Mouse (Mus musculus) myocyte (in vitro differentiated cells): Measurements from ENCODE around the gene Rtn4rl1. TPM values are rescaled to one million over a fixed set of nuclear protein-coding genes. Genes with fewer than 3 reads are reported as not detected.
A peak's percentile ranks its signal among the peaks of the same experiment; 100 is the strongest.

ENCODE experiments used
- H3K27me3 ChIP-seq: one replicate; pipeline ENCODE4 v1.6.1; 2011; ENCODE audit not compliant: control insufficient read depth, insufficient read depth, insufficient read length
- H3K36me3 ChIP-seq: one replicate; pipeline ENCODE4 v1.6.1; 2011; ENCODE audit not compliant: control insufficient read depth, insufficient read depth
- H3K4me2 ChIP-seq: one replicate; pipeline ENCODE4 v1.6.1; 2011; ENCODE audit warnings: low read depth, control low read depth
- H3K4me3 ChIP-seq: one replicate; pipeline ENCODE4 v1.5.1; 2011; ENCODE audit warnings: mild to moderate bottlenecking, control low read depth, moderate library complexity
- H3K79me2 ChIP-seq: one replicate; pipeline ENCODE4 v1.6.1; 2011; ENCODE audit not compliant: control insufficient read depth, insufficient read depth
- H3ac ChIP-seq: one replicate; pipeline ENCODE4 v1.6.1; 2011; ENCODE audit not compliant: control insufficient read depth, insufficient read length
- CEBPB ChIP-seq: IDR thresholded peaks from 2 replicates; pipeline ENCODE4 v1.6.1; 2011; ENCODE audit warnings: mild to moderate bottlenecking, moderate library complexity; ENCODE audit not compliant: poor library complexity, insufficient read depth, severe bottlenecking
- E2F4 ChIP-seq: IDR thresholded peaks from one replicate; pipeline ENCODE4 v1.6.1; 2011; ENCODE audit warnings: mild to moderate bottlenecking, control low read depth, moderate library complexity; ENCODE audit not compliant: insufficient read depth
- MAX ChIP-seq: IDR thresholded peaks from one replicate; pipeline ENCODE4 v1.6.1; 2011; ENCODE audit warnings: low read depth, mild to moderate bottlenecking, control low read depth
- MYOD1 ChIP-seq, 3 experiments: IDR thresholded peaks; one replicate each; pipeline ENCODE4 v1.6.1; 2011; ENCODE audit warnings: control low read depth in 2 of 3, low read depth in 2 of 3, mild to moderate bottlenecking in 2 of 3, moderate library complexity in 1 of 3; ENCODE audit not compliant: insufficient read length in 2 of 3, control insufficient read depth in 1 of 3
- MYOG ChIP-seq, 3 experiments: IDR thresholded peaks; one replicate each; pipeline ENCODE4 v1.6.1; 2011; ENCODE audit warnings: control low read depth in 2 of 3, low read depth in 2 of 3, mild to moderate bottlenecking in 2 of 3; ENCODE audit not compliant: insufficient read length in 2 of 3, control insufficient read depth in 1 of 3, insufficient read depth in 1 of 3
- POLR2A ChIP-seq: IDR thresholded peaks from one replicate; pipeline ENCODE4 v1.6.1; 2011; ENCODE audit warnings: low read depth, mild to moderate bottlenecking, control low read depth, moderate library complexity; ENCODE audit not compliant: insufficient read length
- POLR2AphosphoS2 ChIP-seq: IDR thresholded peaks from one replicate; pipeline ENCODE4 v1.6.1; 2011; ENCODE audit warnings: low read depth, control low read depth; ENCODE audit not compliant: insufficient read length
- REST ChIP-seq: IDR thresholded peaks from one replicate; pipeline ENCODE4 v1.6.1; 2011; ENCODE audit warnings: mild to moderate bottlenecking, control low read depth, moderate library complexity; ENCODE audit not compliant: insufficient read depth, insufficient read length
- SRF ChIP-seq: IDR thresholded peaks from one replicate; pipeline ENCODE4 v1.6.1; 2011; ENCODE audit warnings: low read depth; ENCODE audit not compliant: control insufficient read depth, insufficient read length
- TCF12 ChIP-seq: IDR thresholded peaks from one replicate; pipeline ENCODE4 v1.6.1; 2011; ENCODE audit warnings: mild to moderate bottlenecking, control low read depth; ENCODE audit not compliant: poor library complexity, insufficient read depth, severe bottlenecking
- TCF3 ChIP-seq: IDR thresholded peaks from one replicate; pipeline ENCODE4 v1.6.1; 2011; ENCODE audit warnings: low read depth, control low read depth; ENCODE audit not compliant: insufficient read length
- USF1 ChIP-seq: IDR thresholded peaks from one replicate; pipeline ENCODE4 v1.6.1; 2011; ENCODE audit warnings: low read depth, mild to moderate bottlenecking, control low read depth, moderate library complexity
- polyA plus RNA-seq: library from polyadenylated mRNA; unstranded; fragments of >200 nt; fragmentation: generic; extraction: Trizol; gene quantifications from one replicate; pipeline ENCODE4 v1.2.1, GENCODE M21; 2012; ENCODE audit warnings: missing spikeins

Rtn4rl1 gene
- polyA plus RNA-seq, 1 experiment, result 0.16 TPM

GRCm38 (mm10) chr11:75166861-75167642 lies 26.5 kb upstream of the Rtn4rl1 start:
- Histone ChIP-seq H3K4me3 (no peak overlapping the region), H3K36me3 (no peaks in the 10 kb centered on the region), H3K4me2 (no peak overlapping the region), H3K79me2 (no peaks in the 10 kb centered on the region), H3ac (no peak overlapping the region), H3K27me3 (no peaks in the 10 kb centered on the region)
- TF ChIP-seq POLR2A (no peak), SRF (no peak), MYOD1 (IDR thresholded peaks at IDR 0.05; ENCODE audit: control insufficient read depth in 1 of 3, insufficient read length in 2 of 3, low read depth in 2 of 3) (no peak), TCF12 (no peak), USF1 (no peak), MYOG (IDR thresholded peaks at IDR 0.05; ENCODE audit: control insufficient read depth in 1 of 3, insufficient read depth in 1 of 3, insufficient read length in 2 of 3, low read depth in 2 of 3) (no peak), E2F4 (no peak), CEBPB (no peak), POLR2AphosphoS2 (no peak), MAX (no peak)

- Histone ChIP-seq H3K36me3 (no peaks in the 10 kb centered on the region), H3K4me2 (no peak overlapping the region), H3K27me3 (no peaks in the 10 kb centered on the region), H3K79me2 (no peaks in the 10 kb centered on the region), H3ac (no peak overlapping the region), H3K4me3 (no peak overlapping the region)
- no peak for TF ChIP-seq E2F4
- TF ChIP-seq MAX, result no peak
- no peak for TF ChIP-seq SRF
- TF ChIP-seq TCF12, result no peak
- no peak for TF ChIP-seq REST
- TF ChIP-seq USF1, result no peak
- no peak for TF ChIP-seq CEBPB
- TF ChIP-seq TCF3, result no peak
- TF ChIP-seq POLR2A, result no peak
- no peak for TF ChIP-seq MYOD1 (IDR thresholded peaks at IDR 0.05; ENCODE audit: control insufficient read depth in 1 of 3, insufficient read length in 2 of 3, low read depth in 2 of 3)
- no peak for TF ChIP-seq POLR2AphosphoS2
These were observed 25.7 kb upstream of the Rtn4rl1 start for GRCm38 (mm10) chr11:75167643-75168589.

GRCm38 (mm10) chr11:75168590-75169361 lies 24.8 kb upstream of the Rtn4rl1 start:
- Histone ChIP-seq H3K79me2 (no peaks in the 10 kb centered on the region), H3K4me2 (no peak overlapping the region), H3K4me3 (no peak overlapping the region), H3ac (no peak overlapping the region), H3K27me3 (no peaks in the 10 kb centered on the region), H3K36me3 (no peaks in the 10 kb centered on the region)
- TF ChIP-seq CEBPB (no peak), MYOG (IDR thresholded peaks at IDR 0.05; ENCODE audit: control insufficient read depth in 1 of 3, insufficient read depth in 1 of 3, insufficient read length in 2 of 3, low read depth in 2 of 3) (no peak), E2F4 (no peak), POLR2A (no peak), MAX (no peak), SRF (no peak), TCF3 (no peak), TCF12 (no peak), REST (no peak), USF1 (no peak), MYOD1 (IDR thresholded peaks at IDR 0.05; ENCODE audit: control insufficient read depth in 1 of 3, insufficient read length in 2 of 3, low read depth in 2 of 3) (no peak), POLR2AphosphoS2 (no peak)

- no peaks in the 10 kb centered on the region for H3K27me3 ChIP-seq
- TF ChIP-seq POLR2A, result no peak
- TF ChIP-seq E2F4, result no peak
- H3K4me3 ChIP-seq, result no peak within 1 kb of the TSS
- no peak within 1 kb of the TSS for H3ac ChIP-seq
- H3K79me2 ChIP-seq, result no peaks in the 10 kb centered on the region
- H3K36me3 ChIP-seq, result no peaks in the 10 kb centered on the region
- H3K4me2 ChIP-seq, result peak within 1 kb of the TSS; percentile 68
These were observed 24.0 kb upstream of the Rtn4rl1 start, which contains the start of gene Hic1 for GRCm38 (mm10) chr11:75169405-75170080. Gene Hic1 (minus strand): TSS chr11:75169519.
